Mouse (Mus musculus): ENCODE measurements around the gene Dnal1. TPM values are rescaled to one million over a fixed set of nuclear protein-coding genes. Genes with fewer than 3 reads are reported as not detected.

Gene Dnal1
- polyA plus RNA-seq, 1 experiment from 2014 or later, result 3.1 TPM

DNA sequence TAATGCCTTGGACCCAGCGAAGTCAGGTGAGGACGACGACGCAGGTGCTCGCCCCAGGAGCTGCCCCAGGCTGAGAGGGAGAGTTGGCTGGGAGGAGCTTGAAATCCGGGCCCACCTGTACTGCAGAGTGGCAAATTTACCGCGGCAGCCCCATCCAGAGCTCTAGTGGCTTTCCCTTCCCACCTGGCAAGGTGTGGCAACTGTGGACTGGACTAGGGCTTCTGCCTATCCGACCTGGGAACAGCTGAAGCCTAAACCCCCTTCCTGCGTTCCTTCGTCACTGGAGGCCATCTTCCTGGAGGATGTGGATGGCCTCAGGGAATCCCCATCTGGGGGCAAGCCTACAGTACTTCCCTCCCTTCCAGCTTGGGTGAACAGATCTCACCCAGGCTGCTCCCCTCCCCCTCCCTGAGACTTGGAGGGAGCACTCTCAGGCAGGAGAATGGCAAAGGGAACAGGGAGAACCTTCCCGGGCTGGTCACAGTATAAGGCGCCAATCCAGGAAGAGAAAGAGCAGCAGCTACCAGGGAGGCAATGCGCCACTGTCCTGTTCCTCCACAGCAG, 74.8 kb downstream of the Dnal1 start:
- H3K27me3 ChIP-seq (replicated peaks; ENCODE audit: insufficient read depth, low read length), result no peaks in the 10 kb centered on the region
- 50% methylated on average over 14 of the region's 14 CpGs for WGBS
- peak overlapping the region; percentile 28; the same call in 1 of the 2 replicates for H3K4me2 ChIP-seq (replicated peaks; ENCODE audit: low read depth, low read length)
- peak overlapping the region; percentile 75 for H3K27ac ChIP-seq (ENCODE audit: low read length)
- peaks cover 74% of the 10 kb centered on the region for H3K4me1 ChIP-seq (ENCODE audit: insufficient read depth, low read depth, low read length)
- no peaks in the 10 kb centered on the region for H3K9me3 ChIP-seq (ENCODE audit: low read length)
- H3K36me3 ChIP-seq (ENCODE audit: insufficient read depth, low read length), result no peaks in the 10 kb centered on the region
- TF ChIP-seq CTCF (IDR thresholded peaks at IDR 0.05) (no peak), EP300 (IDR thresholded peaks at IDR 0.05) (no peak)
- H3K4me3 ChIP-seq (ENCODE audit: low read depth, low read length), result no peak overlapping the region
- H3K9ac ChIP-seq (replicated peaks; ENCODE audit: low read depth), result no peak overlapping the region
- DNase-seq (ENCODE audit: low spot score) (no peak), ATAC-seq (no peak)

DNA sequence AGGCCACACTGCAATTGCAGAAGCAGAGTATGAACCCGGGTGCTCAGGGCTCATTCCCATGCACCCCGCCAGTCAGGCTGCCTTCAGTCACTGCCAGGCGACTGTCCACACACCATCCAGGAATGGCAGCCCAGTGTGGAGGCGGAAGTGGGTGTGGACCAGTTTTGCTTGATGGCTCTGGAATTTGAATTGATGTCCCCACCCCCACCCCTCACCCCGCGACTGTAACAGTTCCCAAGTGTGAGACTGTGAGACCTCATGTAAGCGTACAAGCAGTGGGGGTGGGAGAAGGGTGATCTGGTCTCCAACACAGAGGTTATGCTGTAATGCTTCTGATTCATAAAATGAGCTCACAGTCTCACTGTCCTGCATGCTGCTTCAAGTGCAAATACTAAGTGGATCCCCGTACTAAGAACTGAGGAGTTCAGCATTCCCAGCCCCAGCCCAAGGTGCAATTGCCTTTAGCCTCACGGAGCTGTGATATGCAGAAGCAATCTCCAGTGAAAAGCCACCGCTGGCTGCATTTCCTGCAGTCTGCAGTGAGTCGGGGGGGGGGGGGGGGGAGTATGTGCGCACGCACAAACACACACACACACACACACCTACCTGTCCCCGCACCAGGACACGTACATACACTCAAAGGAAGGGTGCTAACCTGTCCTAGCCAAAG, 76.1 kb downstream of the Dnal1 start:
- Histone ChIP-seq H3K9ac (replicated peaks; ENCODE audit: low read depth) (no peak overlapping the region), H3K27ac (ENCODE audit: low read length) (peak overlapping the region; percentile 20), H3K27me3 (replicated peaks; ENCODE audit: insufficient read depth, low read length) (no peaks in the 10 kb centered on the region), H3K36me3 (ENCODE audit: insufficient read depth, low read length) (no peaks in the 10 kb centered on the region), H3K4me3 (ENCODE audit: low read depth, low read length) (no peak overlapping the region), H3K9me3 (ENCODE audit: low read length) (no peaks in the 10 kb centered on the region), H3K4me1 (ENCODE audit: insufficient read depth, low read depth, low read length) (peaks cover 79% of the 10 kb centered on the region), H3K4me2 (replicated peaks; ENCODE audit: low read depth, low read length) (peak overlapping the region; percentile 99; the same call in 1 of the 2 replicates)
- TF ChIP-seq EP300 (IDR thresholded peaks at IDR 0.05) (no peak), CTCF (IDR thresholded peaks at IDR 0.05) (no peak)
- DNase-seq (ENCODE audit: low spot score), result peak; percentile 67
- 26% methylated on average over 14 of the region's 15 CpGs for WGBS
- ATAC-seq, result no peak

DNA sequence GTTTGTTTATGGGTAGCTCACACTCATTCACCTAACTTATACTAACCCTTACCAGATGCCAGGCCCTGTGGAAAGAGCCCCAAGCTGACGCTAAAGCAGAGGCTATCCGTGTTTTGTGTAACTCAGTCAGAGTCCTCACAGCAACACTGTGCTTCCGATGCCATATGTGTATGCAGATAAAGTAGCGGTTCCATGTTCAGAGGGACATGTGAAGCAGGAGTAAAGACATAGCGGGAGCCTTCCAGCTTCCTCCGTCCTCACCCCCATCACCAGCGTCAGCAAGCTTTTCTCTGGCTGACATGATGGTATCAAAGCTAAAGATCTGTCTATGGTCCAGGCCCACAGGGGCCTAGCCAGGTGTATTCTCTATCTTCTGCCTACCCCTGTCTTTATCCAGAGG, 77.0 kb downstream of the Dnal1 start:
- ATAC-seq (no peak), DNase-seq (ENCODE audit: low spot score) (no peak)
- 0 out of 2 replicates have a peak overlapping the region, but pooled peaks have one; percentile 82 for H3K4me3 ChIP-seq (ENCODE audit: low read depth, low read length)
- H3K9me3 ChIP-seq (ENCODE audit: low read length), result no peaks in the 10 kb centered on the region
- H3K4me2 ChIP-seq (replicated peaks; ENCODE audit: low read depth, low read length), result peak overlapping the region; percentile 99
- no peaks in the 10 kb centered on the region for H3K36me3 ChIP-seq (ENCODE audit: insufficient read depth, low read length)
- peaks cover 76% of the 10 kb centered on the region for H3K4me1 ChIP-seq (ENCODE audit: insufficient read depth, low read depth, low read length)
- H3K27ac ChIP-seq (ENCODE audit: low read length), result no peak overlapping the region
- H3K9ac ChIP-seq (replicated peaks; ENCODE audit: low read depth), result no peak overlapping the region
- TF ChIP-seq CTCF (IDR thresholded peaks at IDR 0.05) (no peak), EP300 (IDR thresholded peaks at IDR 0.05) (no peak)
- no peaks in the 10 kb centered on the region for H3K27me3 ChIP-seq (replicated peaks; ENCODE audit: insufficient read depth, low read length)
- whole genome bisulfite sequencing, result 62% methylated on average over 7 of the region's 7 CpGs

DNA sequence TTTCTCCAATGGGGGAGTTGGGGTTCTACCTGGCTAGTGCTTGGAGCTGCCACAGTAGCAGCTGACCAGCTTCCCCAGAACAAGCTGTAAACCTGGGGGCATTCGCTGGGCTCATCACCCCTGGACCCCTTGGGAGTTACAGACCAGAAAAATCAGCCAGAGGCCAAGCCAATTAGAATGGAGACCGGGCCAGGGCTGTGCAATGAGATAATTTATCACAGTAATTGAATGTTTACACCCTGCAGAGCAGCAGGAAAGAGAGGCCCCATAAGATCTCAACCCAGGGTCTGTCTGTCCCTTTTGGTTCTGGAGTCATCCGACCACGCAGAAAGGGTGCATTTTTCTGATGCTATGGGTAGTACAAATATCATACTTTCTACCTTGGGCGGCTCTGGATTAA, 77.6 kb downstream of the Dnal1 start:
- Histone ChIP-seq H3K36me3 (ENCODE audit: insufficient read depth, low read length) (no peaks in the 10 kb centered on the region), H3K4me1 (ENCODE audit: insufficient read depth, low read depth, low read length) (peaks cover 74% of the 10 kb centered on the region), H3K9me3 (ENCODE audit: low read length) (no peaks in the 10 kb centered on the region), H3K9ac (replicated peaks; ENCODE audit: low read depth) (no peak overlapping the region), H3K4me2 (replicated peaks; ENCODE audit: low read depth, low read length) (peak overlapping the region; percentile 99), H3K27me3 (replicated peaks; ENCODE audit: insufficient read depth, low read length) (no peaks in the 10 kb centered on the region), H3K4me3 (ENCODE audit: low read depth, low read length) (peak overlapping the region; percentile 82), H3K27ac (ENCODE audit: low read length) (no peak overlapping the region)
- DNase-seq (ENCODE audit: low spot score), result no peak
- 24% methylated on average over 5 of the region's 5 CpGs for WGBS
- TF ChIP-seq EP300 (IDR thresholded peaks at IDR 0.05) (no peak), CTCF (IDR thresholded peaks at IDR 0.05) (no peak)
- ATAC-seq, result no peak

DNA sequence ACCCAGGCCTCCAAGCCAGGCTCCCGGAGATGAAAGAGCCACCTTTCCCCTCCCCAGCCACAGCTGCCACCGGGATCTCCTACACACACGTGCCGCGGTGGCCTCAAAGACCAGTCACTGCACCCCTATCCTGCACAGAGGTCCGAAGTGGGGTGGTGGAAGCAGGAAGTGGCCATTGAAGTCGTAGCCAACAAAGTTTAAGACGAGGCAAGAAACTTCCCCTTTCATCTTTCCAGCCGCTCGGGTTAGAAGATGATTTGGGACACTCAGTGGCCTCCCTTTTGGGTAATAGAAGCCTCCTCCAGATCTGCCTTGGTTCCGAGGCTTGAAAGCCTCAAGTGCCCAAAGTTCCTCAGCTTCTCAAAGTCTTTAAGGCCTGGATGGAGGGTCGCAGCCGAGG, 78.1 kb downstream of the Dnal1 start:
- H3K4me1 ChIP-seq (ENCODE audit: insufficient read depth, low read depth, low read length), result peaks cover 69% of the 10 kb centered on the region
- WGBS, result 3% methylated on average over 13 of the region's 13 CpGs
- peak overlapping the region; percentile 99 for H3K4me2 ChIP-seq (replicated peaks; ENCODE audit: low read depth, low read length)
- TF ChIP-seq CTCF (IDR thresholded peaks at IDR 0.05) (no peak), EP300 (IDR thresholded peaks at IDR 0.05) (no peak)
- H3K9me3 ChIP-seq (ENCODE audit: low read length), result no peaks in the 10 kb centered on the region
- DNase-seq (ENCODE audit: low spot score) (peak; percentile 35), ATAC-seq (no peak)
- no peaks in the 10 kb centered on the region for H3K27me3 ChIP-seq (replicated peaks; ENCODE audit: insufficient read depth, low read length)
- H3K4me3 ChIP-seq (ENCODE audit: low read depth, low read length), result peak overlapping the region; percentile 82
- peak overlapping the region; percentile 82 for H3K9ac ChIP-seq (replicated peaks; ENCODE audit: low read depth)
- H3K27ac ChIP-seq (ENCODE audit: low read length), result peak overlapping the region; percentile 99
- no peaks in the 10 kb centered on the region for H3K36me3 ChIP-seq (ENCODE audit: insufficient read depth, low read length)

DNA sequence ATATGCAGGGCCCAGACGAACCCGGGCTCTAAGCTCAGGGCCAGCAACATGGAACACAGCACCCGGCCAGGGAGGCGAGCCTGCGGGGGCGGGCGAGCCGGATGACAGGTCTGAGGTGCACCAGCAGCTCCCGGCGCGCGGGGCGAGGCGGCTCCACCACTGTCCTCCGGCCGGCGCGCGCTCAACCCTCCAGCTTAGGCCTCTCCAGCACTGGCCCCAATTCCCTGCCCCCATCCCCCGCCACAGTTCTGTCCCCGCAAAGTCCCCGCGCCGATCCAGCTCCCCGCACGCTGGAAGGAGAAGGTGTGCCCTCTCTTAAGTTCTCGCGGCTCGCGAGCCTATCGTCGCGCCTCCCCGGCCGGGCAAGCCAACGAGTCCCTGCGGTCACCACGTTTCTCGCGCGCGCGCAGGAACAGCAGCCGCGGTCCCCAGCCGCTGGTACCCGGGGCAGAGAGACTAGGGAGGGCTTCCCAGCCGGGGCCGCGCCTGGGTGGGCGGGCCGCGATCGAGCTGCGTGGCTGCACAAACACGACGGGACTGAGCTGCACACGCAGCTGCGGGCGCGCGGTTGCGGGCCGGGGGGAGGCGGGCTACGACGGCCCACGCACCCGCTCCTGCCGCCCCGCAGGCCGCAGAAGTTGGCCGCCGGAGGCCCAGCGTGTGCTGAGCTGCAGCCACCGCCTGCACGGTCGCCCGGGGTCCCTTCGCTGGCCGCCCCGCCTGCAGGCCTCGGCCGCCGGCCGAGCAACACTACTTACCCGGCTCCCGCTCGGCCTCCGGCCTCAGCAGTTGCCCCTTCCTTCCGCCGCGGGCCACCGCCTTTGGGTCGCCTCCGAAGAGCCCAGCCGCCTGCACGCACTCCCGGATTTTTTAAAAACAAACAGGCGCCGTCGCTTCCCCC, 78.8 kb downstream of the Dnal1 start:
- peaks cover 62% of the 10 kb centered on the region for H3K4me1 ChIP-seq (ENCODE audit: insufficient read depth, low read depth, low read length)
- no peaks in the 10 kb centered on the region for H3K36me3 ChIP-seq (ENCODE audit: insufficient read depth, low read length)
- H3K27me3 ChIP-seq (replicated peaks; ENCODE audit: insufficient read depth, low read length), result no peaks in the 10 kb centered on the region
- peak; percentile 29 for ATAC-seq
- H3K9me3 ChIP-seq (ENCODE audit: low read length), result no peaks in the 10 kb centered on the region
- H3K4me2 ChIP-seq (replicated peaks; ENCODE audit: low read depth, low read length), result peak overlapping the region; percentile 99
- H3K27ac ChIP-seq (ENCODE audit: low read length), result peak overlapping the region; percentile 99
- peak overlapping the region; percentile 82 for H3K4me3 ChIP-seq (ENCODE audit: low read depth, low read length)
- peak; percentile 82 for DNase-seq (ENCODE audit: low spot score)
- WGBS, result under 1% methylated on average over 79 of the region's 102 CpGs
- TF ChIP-seq EP300 (IDR thresholded peaks at IDR 0.05) (no peak), CTCF (IDR thresholded peaks at IDR 0.05) (no peak)
- H3K9ac ChIP-seq (replicated peaks; ENCODE audit: low read depth), result peak overlapping the region; percentile 82
